Mouse (Mus musculus) cerebellum, adult 18-20 months (tissue): Measurements from ENCODE around the gene Cdh1.

ENCODE experiments used
- DNase-seq, 2 experiments: peaks; one replicate each; pipeline ENCODE4 v3.0.0; 2021

Gene Cdh1

DNA sequence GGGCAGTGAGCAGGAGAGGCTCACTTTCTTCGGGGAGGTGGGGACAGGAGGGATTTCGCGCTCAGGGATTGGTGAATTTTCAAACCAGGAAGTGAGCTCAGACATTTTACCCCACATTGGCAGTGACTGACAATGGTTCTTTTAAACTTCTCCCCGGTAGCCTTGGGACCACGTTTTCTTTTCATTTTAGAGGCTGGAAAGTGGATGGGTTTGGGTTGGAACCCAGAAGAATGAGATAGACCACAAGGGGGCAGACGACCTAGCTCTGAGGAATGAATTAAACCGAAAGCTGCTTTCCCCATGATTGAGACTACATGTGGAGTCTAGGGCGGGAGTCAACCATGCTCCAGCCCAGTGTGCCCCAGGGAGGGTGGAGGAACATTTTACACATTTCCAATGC, 71.7 kb downstream of the Cdh1 start:
- no peak for DNase-seq

DNA sequence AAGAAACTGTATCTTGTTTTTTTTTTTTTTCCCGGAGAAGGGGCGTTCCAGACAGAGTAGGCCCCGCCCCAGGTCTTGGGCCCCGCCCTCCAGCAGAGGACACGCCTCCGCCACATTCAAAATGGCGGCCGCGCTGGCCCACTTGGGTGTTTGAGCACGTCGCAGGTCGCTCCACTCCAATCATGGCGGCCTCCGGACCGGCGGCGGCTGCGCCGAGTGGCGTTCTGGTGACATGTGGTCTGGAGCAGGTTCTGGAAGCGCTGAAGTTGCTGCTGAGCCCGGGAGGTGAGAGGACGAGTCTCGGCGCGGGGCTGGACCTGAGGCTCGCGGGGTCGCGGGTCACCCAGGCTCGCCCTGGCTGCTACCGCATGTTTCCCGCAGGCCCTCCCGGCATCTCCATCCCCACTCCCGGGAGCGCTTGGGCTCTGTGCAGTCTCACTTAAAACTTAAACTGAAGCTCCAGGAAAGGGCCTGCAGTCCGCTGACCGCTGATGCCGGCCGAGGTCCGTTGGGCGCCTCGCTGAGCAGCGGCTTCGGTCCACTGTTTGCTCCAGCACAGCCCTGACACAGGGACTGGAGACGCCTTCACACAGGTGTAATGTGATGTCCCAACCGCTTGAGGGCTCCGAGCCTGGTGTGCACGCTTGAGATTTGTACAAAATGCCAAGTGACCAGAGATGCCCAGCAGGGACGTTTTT, 80.0 kb downstream of the Cdh1 start, which contains the start of gene Tango6:
TSS of gene Tango6 (plus strand) at position 98 of the 698 bp plus-strand sequence.
- peak; percentile 88 to 93 for DNase-seq

DNA sequence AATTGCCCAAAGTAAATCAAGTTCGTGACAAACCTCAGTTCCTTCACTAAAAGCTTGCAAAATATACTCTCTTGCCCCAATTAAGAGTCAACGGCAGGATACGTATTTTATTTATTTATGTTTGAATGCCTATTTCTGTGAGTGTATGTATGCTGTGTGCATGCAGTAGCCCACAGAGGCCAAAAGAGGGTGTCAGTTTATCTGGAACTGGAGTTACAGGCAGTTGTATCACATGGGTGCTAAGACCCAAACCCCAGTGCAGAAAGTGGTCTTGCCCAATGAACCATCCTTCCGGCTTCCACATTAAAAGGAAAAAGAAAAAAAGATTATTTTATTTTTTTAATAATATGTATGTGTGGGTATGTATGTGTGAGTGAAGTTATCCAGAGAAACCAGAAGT, 81.2 kb downstream of the Cdh1 start:
- no peak for DNase-seq

DNA sequence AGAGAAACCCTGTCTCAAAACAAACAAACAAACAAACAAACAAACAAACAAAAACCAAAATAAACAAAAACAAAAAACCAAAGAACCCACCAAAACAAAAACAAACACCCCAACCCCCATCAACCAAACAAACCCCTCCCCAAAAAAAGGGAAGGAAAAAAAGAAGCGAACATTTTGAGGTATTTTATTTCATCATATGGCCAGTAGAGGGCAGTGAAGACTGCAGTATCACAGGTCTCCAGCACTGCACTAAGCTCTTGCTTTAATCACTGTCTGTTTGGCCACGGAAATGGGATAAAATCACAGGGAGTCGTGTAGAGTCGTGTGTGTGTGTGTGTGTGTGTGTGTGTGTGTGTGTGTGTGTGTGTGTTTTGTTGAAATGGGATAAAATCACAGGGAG, 84.3 kb downstream of the Cdh1 start:
- DNase-seq, result peak in 1 of 2 experiments; percentile 13

DNA sequence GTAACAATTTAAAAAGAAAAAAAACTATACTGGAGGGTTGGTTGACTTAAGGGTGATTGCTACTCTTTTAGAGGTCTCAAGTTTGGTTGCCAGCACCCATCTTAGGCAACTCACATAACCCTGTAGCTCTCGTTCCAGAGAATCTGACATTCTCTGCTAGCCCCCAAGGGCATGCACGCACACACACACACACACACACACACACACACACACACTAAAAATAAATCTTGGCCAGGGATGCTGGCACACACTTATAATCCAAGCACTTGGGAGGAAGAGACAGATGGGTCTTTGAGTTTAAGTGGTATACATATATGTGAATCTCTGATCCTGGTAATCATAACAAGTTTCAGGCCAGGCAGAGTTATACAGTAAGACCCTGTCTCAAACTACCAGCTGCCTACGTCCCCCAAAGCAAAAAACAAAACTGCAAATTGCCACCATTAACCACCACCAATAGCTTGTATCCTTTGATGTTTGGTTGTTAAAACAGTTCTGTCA, 94.6 kb downstream of the Cdh1 start:
- no peak for DNase-seq

DNA sequence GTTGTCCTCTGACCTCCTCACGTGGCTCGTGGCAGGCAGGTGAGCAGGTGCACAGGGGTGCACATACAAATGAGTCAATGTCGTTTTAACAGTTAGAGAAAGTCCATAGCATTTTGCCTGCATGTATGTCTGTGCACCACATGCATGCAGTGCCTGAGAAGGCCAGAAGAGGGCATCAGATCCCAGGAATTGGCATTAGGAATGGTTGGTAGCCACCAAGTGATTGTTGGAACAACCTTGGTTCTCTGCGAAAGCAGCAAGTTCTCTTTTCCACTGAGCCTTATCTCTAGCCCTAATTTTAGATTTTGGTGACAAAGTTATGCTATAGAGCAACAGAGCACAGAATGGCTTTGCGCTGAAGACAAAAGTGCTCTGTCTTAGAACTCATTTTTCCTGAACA, 96.4 kb downstream of the Cdh1 start:
- peak; percentile 21 to 40 for DNase-seq

DNA sequence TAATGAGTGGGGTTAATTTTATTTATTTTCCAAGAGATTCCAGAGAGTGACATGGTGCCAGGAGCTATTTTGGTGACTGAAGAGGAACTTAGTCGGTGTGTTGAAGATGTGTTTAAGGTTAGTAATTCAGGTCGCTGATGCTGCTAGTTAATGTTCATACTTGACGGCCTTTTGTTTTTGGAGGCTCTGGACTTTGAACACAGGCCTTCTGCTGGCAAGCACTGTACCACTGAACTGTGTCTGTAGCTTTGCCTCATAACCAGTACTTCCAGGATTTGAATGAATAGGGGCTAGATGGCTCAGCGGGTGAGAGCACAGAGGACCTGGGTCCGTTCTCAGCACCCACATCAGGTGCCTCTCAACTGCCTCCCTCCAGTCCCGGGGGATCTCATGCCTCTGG, 97.0 kb downstream of the Cdh1 start:
- no peak for DNase-seq

DNA sequence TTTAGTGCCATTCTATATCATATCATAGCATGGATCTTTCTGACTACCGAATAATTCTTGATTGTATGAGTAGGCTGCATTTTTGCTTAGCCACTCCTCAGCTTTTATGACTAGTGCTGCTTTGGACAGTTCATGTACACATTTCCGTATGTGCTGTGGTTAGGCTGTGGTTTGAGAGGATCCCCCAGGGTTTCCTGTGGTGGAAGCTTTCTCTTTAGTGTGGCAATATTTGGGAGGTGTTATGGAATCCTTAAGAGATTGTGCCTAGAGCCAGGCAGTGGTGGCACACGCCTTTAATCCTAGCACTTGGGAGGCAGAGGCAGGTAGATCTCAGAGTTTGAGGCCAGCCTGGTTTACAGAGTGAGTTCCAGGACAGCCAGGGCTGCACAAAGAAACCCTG, 98.2 kb downstream of the Cdh1 start:
- no peak for DNase-seq

DNA sequence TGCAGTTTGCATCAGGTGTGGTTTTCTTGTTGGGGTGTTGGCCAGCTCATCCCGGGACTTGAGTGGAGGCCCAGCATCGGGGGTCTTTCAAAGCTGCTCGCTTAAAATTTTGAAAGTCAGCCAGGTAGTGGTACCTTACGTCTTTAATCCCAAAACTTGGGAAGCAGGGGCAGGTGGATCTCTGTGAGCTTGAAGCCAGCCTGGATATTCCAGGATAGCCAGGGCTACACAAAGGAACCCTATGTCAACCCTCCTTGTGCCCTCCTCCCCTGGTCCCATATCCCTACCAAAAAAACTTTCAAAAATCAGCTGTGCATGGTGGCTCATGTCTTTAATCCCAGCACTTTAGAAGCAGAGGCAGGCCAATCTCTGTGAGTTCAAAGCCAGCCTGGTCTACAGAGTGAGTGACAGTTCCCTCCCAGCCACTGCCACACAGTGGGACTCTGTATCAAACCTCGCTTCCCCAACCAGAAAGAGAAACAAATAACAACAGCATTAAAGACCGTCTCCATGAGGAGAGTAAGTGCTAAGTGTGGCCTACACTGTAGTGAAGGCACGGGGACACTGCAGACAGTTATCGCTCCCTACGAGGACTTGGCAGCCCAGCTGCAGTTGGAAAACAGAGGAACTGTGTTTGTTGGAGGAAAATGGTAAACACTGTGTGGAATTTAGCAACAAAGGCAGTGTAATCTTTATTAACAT, 101.2 kb downstream of the Cdh1 start:
- no peak for DNase-seq

DNA sequence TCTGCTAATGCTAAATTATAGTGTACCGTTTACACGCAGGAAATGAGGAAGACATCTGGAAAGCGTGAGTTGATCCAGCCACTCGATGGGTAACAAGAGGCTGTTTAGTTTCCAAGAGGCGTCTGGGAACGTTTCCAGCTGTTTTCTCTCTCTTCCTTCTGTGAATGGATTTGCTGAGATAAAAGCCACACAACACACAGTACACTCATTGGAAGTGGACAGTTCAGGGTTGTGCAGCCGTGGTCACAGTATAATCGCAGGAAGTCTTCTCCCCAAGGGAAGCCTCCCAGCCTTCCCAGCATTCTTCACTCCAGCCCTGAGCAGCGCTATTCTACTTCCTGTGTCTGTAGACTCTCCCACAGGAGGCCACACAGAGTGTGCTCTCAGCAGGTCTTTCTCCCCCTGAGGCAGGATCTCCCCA, 101.8 kb downstream of the Cdh1 start:
- no peak for DNase-seq

DNA sequence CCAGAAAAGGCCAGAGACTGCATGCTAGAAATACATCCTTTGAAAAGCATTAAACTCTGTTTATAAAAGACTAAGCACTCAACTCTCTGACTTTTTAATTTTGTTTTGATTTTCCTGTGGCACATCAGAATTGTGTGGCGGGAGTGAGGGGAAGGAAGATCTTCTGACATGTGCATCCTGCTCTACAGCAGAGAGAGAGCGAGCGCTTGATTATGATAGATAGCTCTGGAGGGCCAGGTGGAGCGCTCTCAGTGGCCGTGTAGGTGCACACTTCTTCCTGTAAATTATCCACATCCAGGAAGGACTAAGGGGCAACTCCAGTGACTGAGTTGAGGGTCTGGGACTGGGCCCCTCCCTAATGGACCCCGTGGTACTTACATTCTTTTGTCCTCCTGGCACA, 103.0 kb downstream of the Cdh1 start:
- DNase-seq, result no peak

DNA sequence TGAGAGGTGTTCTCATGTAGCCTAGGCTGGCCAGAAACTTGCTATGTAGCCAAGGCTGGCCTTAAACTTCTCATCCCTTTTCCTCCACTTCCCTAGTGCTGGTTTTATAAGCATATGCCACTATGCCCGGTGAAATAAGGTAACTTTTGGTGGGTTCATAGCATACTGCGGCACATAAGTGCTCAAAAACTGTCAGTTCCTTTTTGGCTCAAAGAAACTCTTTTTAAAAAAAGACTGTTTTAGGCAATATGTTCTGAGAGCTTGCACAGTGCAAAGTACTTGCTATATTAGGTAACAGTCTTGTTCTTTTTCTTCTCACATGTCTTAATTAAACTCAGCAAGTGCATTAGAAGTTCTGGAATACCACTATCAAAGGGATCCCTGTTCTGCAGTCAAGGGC, 106.9 kb downstream of the Cdh1 start:
- no peak for DNase-seq

DNA sequence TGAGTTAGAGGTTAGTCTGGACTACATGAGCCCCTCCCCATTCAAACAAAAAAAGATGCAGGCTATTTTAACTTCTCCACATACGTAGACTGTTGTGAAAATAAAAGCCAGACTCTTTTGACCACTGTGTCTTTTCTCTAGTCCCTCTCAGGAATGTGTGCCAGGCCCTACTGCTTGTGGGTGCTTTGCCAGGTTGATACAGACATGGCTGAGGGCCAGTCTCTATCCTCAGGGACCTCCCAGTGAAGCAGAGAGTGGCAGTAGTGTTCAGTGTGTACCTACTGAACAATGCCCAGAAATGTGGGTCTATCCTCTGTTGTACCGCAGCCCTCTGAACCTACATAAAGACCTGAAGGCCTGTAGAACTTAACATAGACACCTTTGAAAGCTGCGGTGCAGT, 109.3 kb downstream of the Cdh1 start:
- no peak for DNase-seq

DNA sequence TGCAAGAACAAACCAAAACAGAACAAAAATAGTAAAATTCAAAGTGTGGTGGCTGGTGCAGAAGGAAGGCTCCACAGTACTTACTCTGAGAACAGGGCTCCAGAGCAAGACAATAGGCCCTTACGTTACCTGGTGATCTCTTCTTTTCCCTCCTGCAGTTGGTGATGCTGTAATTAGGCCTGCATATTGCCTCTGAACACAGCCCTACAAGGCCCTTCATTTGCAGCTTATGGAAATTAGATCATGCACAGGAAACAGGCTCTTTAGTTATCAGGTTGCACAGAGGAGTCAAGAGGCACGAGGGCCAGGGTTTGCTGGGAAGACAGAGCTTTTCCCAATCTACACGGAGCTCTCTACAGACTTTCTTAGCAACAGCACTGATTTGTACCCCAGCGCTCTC, 111.1 kb downstream of the Cdh1 start:
- DNase-seq, result no peak

DNA sequence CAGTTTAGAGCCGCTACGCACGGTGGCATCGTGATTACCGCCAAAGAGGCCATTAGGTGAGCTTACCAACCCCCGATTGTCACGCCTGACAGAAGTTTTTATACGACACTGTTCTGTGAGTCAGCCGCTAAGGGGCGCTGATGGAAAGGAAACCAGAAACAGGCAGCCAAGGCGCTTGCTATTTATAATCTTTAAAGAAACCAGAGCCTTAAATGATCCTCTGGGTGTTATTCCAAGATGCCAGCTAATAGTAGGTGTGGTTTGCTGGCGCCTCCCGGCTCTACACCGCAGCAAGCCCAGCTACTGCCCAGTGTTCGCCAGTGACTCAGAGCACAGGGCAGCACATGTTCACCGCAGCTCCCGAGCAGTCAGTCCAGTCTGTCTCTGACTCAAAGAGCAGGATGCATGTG, 114.9 kb downstream of the Cdh1 start:
- DNase-seq, result peak; percentile 81 to 84
